Mouse (Mus musculus): ENCODE data around the gene Caskin1. TPM values are rescaled to one million over a fixed set of nuclear protein-coding genes. Genes with fewer than 3 reads are reported as not detected.

Caskin1 gene
- polyA plus RNA-seq, 1 experiment from 2014 or later: 0.24 TPM

- Histone ChIP-seq H3K9ac (ENCODE audit: low read length) (no peak overlapping the region), H3K9me3 (replicated peaks; ENCODE audit: control insufficient read depth, low read length) (no peaks in the 10 kb centered on the region), H3K27ac (ENCODE audit: low read length) (no peak overlapping the region), H3K4me2 (ENCODE audit: low read depth, low read length) (no peak overlapping the region), H3K4me3 (ENCODE audit: low read length) (no peak overlapping the region), H3K27me3 (ENCODE audit: control insufficient read depth, insufficient read depth, low read length) (peaks cover 31% of the 10 kb centered on the region), H3K36me3 (ENCODE audit: control insufficient read depth, insufficient read depth) (no peaks in the 10 kb centered on the region), H3K4me1 (ENCODE audit: control insufficient read depth, insufficient read depth, low read length) (peaks cover 8% of the 10 kb centered on the region)
- no peak for ATAC-seq (replicated peaks; ENCODE audit: extremely low read depth, insufficient read depth, low FRiP score)
- WGBS: 42% methylated on average over 11 of the region's 11 CpGs
Observed at GRCm38 (mm10) chr17:24485090-24485860, 3.1 kb upstream of the Caskin1 start.

GRCm38 (mm10) chr17:24488662-24489264 lies 362 bp downstream of the Caskin1 start:
- H3K27ac ChIP-seq (ENCODE audit: low read length): no peak overlapping the region
- peaks cover 40% of the 10 kb centered on the region for H3K27me3 ChIP-seq (ENCODE audit: control insufficient read depth, insufficient read depth, low read length)
- under 1% methylated on average over 68 of the region's 81 CpGs for WGBS
- ATAC-seq (replicated peaks; ENCODE audit: extremely low read depth, insufficient read depth, low FRiP score): peak; percentile 38; the same call in 1 of the 2 replicates
- no peaks in the 10 kb centered on the region for H3K9me3 ChIP-seq (replicated peaks; ENCODE audit: control insufficient read depth, low read length)
- H3K4me1 ChIP-seq (ENCODE audit: control insufficient read depth, insufficient read depth, low read length): peaks cover 8% of the 10 kb centered on the region
- peak overlapping the region; percentile 77 for H3K9ac ChIP-seq (ENCODE audit: low read length)
- H3K4me3 ChIP-seq (ENCODE audit: low read length): peak overlapping the region; percentile 76
- peak overlapping the region; percentile 100 for H3K4me2 ChIP-seq (ENCODE audit: low read depth, low read length)
- no peaks in the 10 kb centered on the region for H3K36me3 ChIP-seq (ENCODE audit: control insufficient read depth, insufficient read depth)

- Histone ChIP-seq H3K9me3 (replicated peaks; ENCODE audit: control insufficient read depth, low read length) (no peaks in the 10 kb centered on the region), H3K27me3 (ENCODE audit: control insufficient read depth, insufficient read depth, low read length) (peaks cover 40% of the 10 kb centered on the region), H3K4me1 (ENCODE audit: control insufficient read depth, insufficient read depth, low read length) (peaks cover 8% of the 10 kb centered on the region), H3K4me2 (ENCODE audit: low read depth, low read length) (peak overlapping the region; percentile 100), H3K36me3 (ENCODE audit: control insufficient read depth, insufficient read depth) (no peaks in the 10 kb centered on the region), H3K27ac (ENCODE audit: low read length) (no peak overlapping the region), H3K9ac (ENCODE audit: low read length) (peak overlapping the region; percentile 77), H3K4me3 (ENCODE audit: low read length) (peak overlapping the region; percentile 76)
- ATAC-seq (replicated peaks; ENCODE audit: extremely low read depth, insufficient read depth, low FRiP score): no peak
- WGBS: 25% methylated on average over 19 of the region's 19 CpGs
Observed at GRCm38 (mm10) chr17:24489265-24490030, 1.0 kb downstream of the Caskin1 start.

- Histone ChIP-seq H3K27me3 (ENCODE audit: control insufficient read depth, insufficient read depth, low read length) (peaks cover 40% of the 10 kb centered on the region), H3K9me3 (replicated peaks; ENCODE audit: control insufficient read depth, low read length) (no peaks in the 10 kb centered on the region), H3K36me3 (ENCODE audit: control insufficient read depth, insufficient read depth) (no peaks in the 10 kb centered on the region), H3K4me3 (ENCODE audit: low read length) (no peak overlapping the region), H3K4me2 (ENCODE audit: low read depth, low read length) (no peak overlapping the region), H3K27ac (ENCODE audit: low read length) (no peak overlapping the region), H3K9ac (ENCODE audit: low read length) (no peak overlapping the region), H3K4me1 (ENCODE audit: control insufficient read depth, insufficient read depth, low read length) (peaks cover 6% of the 10 kb centered on the region)
- 93% methylated on average over 4 of the region's 4 CpGs for WGBS
- ATAC-seq (replicated peaks; ENCODE audit: extremely low read depth, insufficient read depth, low FRiP score): no peak
Observed at GRCm38 (mm10) chr17:24490399-24490798, 2.0 kb downstream of the Caskin1 start.

GRCm38 (mm10) chr17:24494627-24495335 lies 6.4 kb downstream of the Caskin1 start:
- no peak overlapping the region for H3K27ac ChIP-seq (ENCODE audit: low read length)
- H3K4me1 ChIP-seq (ENCODE audit: control insufficient read depth, insufficient read depth, low read length): no peaks in the 10 kb centered on the region
- ATAC-seq (replicated peaks; ENCODE audit: extremely low read depth, insufficient read depth, low FRiP score): no peak
- no peaks in the 10 kb centered on the region for H3K9me3 ChIP-seq (replicated peaks; ENCODE audit: control insufficient read depth, low read length)
- H3K9ac ChIP-seq (ENCODE audit: low read length): no peak overlapping the region
- H3K4me2 ChIP-seq (ENCODE audit: low read depth, low read length): no peak overlapping the region
- 42% methylated on average over 2 of the region's 2 CpGs for WGBS
- no peak overlapping the region for H3K4me3 ChIP-seq (ENCODE audit: low read length)
- H3K27me3 ChIP-seq (ENCODE audit: control insufficient read depth, insufficient read depth, low read length): peaks cover 13% of the 10 kb centered on the region
- no peaks in the 10 kb centered on the region for H3K36me3 ChIP-seq (ENCODE audit: control insufficient read depth, insufficient read depth)

GRCm38 (mm10) chr17:24495443-24495842 lies 7.0 kb downstream of the Caskin1 start:
- no peak for ATAC-seq (replicated peaks; ENCODE audit: extremely low read depth, insufficient read depth, low FRiP score)
- Histone ChIP-seq H3K27ac (ENCODE audit: low read length) (no peak overlapping the region), H3K4me3 (ENCODE audit: low read length) (no peak overlapping the region), H3K4me1 (ENCODE audit: control insufficient read depth, insufficient read depth, low read length) (no peaks in the 10 kb centered on the region), H3K4me2 (ENCODE audit: low read depth, low read length) (no peak overlapping the region), H3K27me3 (ENCODE audit: control insufficient read depth, insufficient read depth, low read length) (peaks cover 8% of the 10 kb centered on the region), H3K36me3 (ENCODE audit: control insufficient read depth, insufficient read depth) (no peaks in the 10 kb centered on the region), H3K9me3 (replicated peaks; ENCODE audit: control insufficient read depth, low read length) (no peaks in the 10 kb centered on the region), H3K9ac (ENCODE audit: low read length) (no peak overlapping the region)
- WGBS: 74% methylated on average over 3 of the region's 3 CpGs

- H3K9ac ChIP-seq (ENCODE audit: low read length): no peak overlapping the region
- H3K9me3 ChIP-seq (replicated peaks; ENCODE audit: control insufficient read depth, low read length): no peaks in the 10 kb centered on the region
- H3K27ac ChIP-seq (ENCODE audit: low read length): no peak overlapping the region
- peaks cover 2% of the 10 kb centered on the region; the same call in 1 of the 2 replicates for H3K27me3 ChIP-seq (ENCODE audit: control insufficient read depth, insufficient read depth, low read length)
- H3K4me1 ChIP-seq (ENCODE audit: control insufficient read depth, insufficient read depth, low read length): no peaks in the 10 kb centered on the region
- ATAC-seq (replicated peaks; ENCODE audit: extremely low read depth, insufficient read depth, low FRiP score): no peak
- WGBS: 80% methylated on average over 1 of the region's 1 CpGs
- H3K4me3 ChIP-seq (ENCODE audit: low read length): no peak overlapping the region
- no peaks in the 10 kb centered on the region for H3K36me3 ChIP-seq (ENCODE audit: control insufficient read depth, insufficient read depth)
- no peak overlapping the region for H3K4me2 ChIP-seq (ENCODE audit: low read depth, low read length)
Observed at GRCm38 (mm10) chr17:24496026-24496425, 7.6 kb downstream of the Caskin1 start.

- H3K4me2 ChIP-seq (ENCODE audit: low read depth, low read length): no peak overlapping the region
- H3K36me3 ChIP-seq (ENCODE audit: control insufficient read depth, insufficient read depth): no peaks in the 10 kb centered on the region
- no peaks in the 10 kb centered on the region for H3K9me3 ChIP-seq (replicated peaks; ENCODE audit: control insufficient read depth, low read length)
- H3K27ac ChIP-seq (ENCODE audit: low read length): no peak overlapping the region
- H3K4me3 ChIP-seq (ENCODE audit: low read length): no peak overlapping the region
- WGBS: 39% methylated on average over 11 of the region's 11 CpGs
- no peak for ATAC-seq (replicated peaks; ENCODE audit: extremely low read depth, insufficient read depth, low FRiP score)
- peaks cover 10% of the 10 kb centered on the region for H3K4me1 ChIP-seq (ENCODE audit: control insufficient read depth, insufficient read depth, low read length)
- no peaks in the 10 kb centered on the region for H3K27me3 ChIP-seq (ENCODE audit: control insufficient read depth, insufficient read depth, low read length)
- H3K9ac ChIP-seq (ENCODE audit: low read length): no peak overlapping the region
Observed at GRCm38 (mm10) chr17:24502208-24502607, 13.8 kb downstream of the Caskin1 start.
